Mouse (Mus musculus) liver, adult 2 months (tissue): ENCODE data around the gene Mag. TPM values are rescaled to one million over a fixed set of nuclear protein-coding genes. Genes with fewer than 3 reads are reported as not detected.

Experiments
- DNase-seq: peaks from one replicate; pipeline ENCODE4 v3.0.0-alpha.2; 2011; ENCODE audit warnings: low read depth, low spot score; ENCODE audit errors: extremely low read depth
- H3K27ac ChIP-seq: fragments of 200-500 bp; replicated peaks from 2 replicates; pipeline ENCODE4 v1.5.1; 2012; ENCODE audit warnings: low read depth, mild to moderate bottlenecking, control low read depth, inconsistent platforms, low read length; ENCODE audit not compliant: insufficient read depth
- H3K27me3 ChIP-seq: fragments of 200-500 bp; 2 replicates; pipeline ENCODE4 v1.6.1; 2012; ENCODE audit warnings: mild to moderate bottlenecking, moderate library complexity, low read length, inconsistent platforms; ENCODE audit not compliant: control insufficient read depth, insufficient read depth
- H3K36me3 ChIP-seq: fragments of 200-500 bp; 2 replicates; pipeline ENCODE4 v1.6.1; 2012; ENCODE audit warnings: low read length, inconsistent platforms; ENCODE audit not compliant: control insufficient read depth, insufficient read depth
- H3K4me1 ChIP-seq: fragments of 200-500 bp; 2 replicates; pipeline ENCODE4 v1.6.1; 2011; ENCODE audit warnings: low read length; ENCODE audit not compliant: control insufficient read depth, insufficient read depth
- H3K4me3 ChIP-seq: fragments of 200-500 bp; 2 replicates; pipeline ENCODE4 v1.5.1; 2011; ENCODE audit warnings: low read depth, mild to moderate bottlenecking, control low read depth, low read length, moderate library complexity; ENCODE audit not compliant: insufficient read depth
- H3K79me2 ChIP-seq: fragments of 200-500 bp; 2 replicates; pipeline ENCODE4 v1.6.1; 2012; ENCODE audit warnings: inconsistent platforms, mild to moderate bottlenecking, low read length, moderate library complexity; ENCODE audit not compliant: control insufficient read depth, insufficient read depth
- H3K9ac ChIP-seq: fragments of 200-500 bp; 2 replicates; pipeline ENCODE4 v1.6.1; 2012; ENCODE audit warnings: low read depth, mild to moderate bottlenecking, control low read depth, inconsistent platforms, low read length
- CTCF ChIP-seq: fragments of 200-500 bp; IDR thresholded peaks from 2 replicates; pipeline ENCODE4 v1.5.1; 2011; ENCODE audit warnings: low read depth, low read length, control low read depth
- POLR2A ChIP-seq: fragments of 200-500 bp; IDR thresholded peaks from 2 replicates; pipeline ENCODE4 v1.6.1; 2011; ENCODE audit warnings: low read length, control low read depth; ENCODE audit not compliant: insufficient read depth; ENCODE audit errors: extremely low read depth
- WGBS: fragments of 180-500 bp; shearing (Covaris S2); methylation state at CpG from one replicate; pipeline ENCODE4 v1.1.7; 2018; 5-methylcytosine and 5-hydroxymethylcytosine counted together
- polyA plus RNA-seq: library from polyadenylated mRNA; depleted of rRNA; stranded (reverse); fragments of >200 nt; gene quantifications from 2 replicates; pipeline ENCODE4 v1.2.3, GENCODE M21; 2012
- total RNA-seq: library from RNA; depleted of rRNA; stranded (reverse); fragments of >200 nt; gene quantifications from 2 replicates; pipeline ENCODE4 v1.2.3, GENCODE M21; 2014

The Mag gene
- total and polyA plus RNA-seq, 2 experiments = 0.09 to 0.37 TPM

DNA sequence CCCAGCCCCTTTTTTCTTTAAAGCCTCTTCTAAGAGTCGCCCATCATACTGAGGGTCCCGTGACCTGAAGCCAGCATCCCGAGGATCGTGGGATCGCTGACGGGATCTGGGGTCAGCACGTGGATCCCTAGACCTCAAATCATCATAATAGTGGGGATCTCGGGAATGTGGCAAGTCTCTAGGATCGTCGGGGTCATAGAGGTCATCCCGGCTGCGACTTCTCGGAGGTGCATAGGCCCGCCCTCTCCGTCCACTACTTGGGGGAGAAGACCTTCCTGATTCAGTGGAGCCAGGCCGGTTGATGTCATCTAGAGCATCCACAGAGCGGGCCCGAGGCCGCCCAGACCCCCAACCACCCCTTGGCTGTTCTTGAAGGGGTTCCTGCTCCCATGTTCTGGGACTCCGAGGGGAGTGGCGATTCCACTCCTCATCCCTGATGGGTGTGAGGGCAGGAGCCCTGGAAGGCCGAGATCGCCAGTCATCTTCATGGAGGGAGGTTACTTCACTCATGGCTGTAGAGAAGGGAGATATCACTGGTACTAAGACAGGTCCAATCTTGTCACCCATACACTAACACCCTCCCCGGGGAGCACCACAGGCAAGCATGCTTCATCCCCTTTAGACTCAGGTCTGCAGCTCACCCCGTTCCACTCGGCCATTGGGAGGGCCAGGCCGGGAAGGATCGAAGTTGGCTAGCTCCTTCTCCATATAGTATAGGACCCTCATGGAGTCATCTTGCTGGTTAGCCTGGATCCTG lies 43.6 kb upstream of the Mag start:
- no peak for DNase-seq
- 61% methylated on average over 28 of the region's 28 CpGs for WGBS
- H3K27me3 ChIP-seq = no peaks in the 10 kb centered on the region
- H3K36me3 ChIP-seq = peaks cover 18% of the 10 kb centered on the region
- peaks cover 6% of the 10 kb centered on the region; the same call in 1 of the 2 replicates for H3K79me2 ChIP-seq
- H3K27ac ChIP-seq = peak overlapping the region; percentile 99
- TF ChIP-seq CTCF = no peak
- TF ChIP-seq POLR2A = 0 out of 2 replicates have a peak, but pooled peaks have one; percentile 5
- H3K9ac ChIP-seq = peak overlapping the region; percentile 99
- H3K4me3 ChIP-seq = peak overlapping the region; percentile 98
- H3K4me1 ChIP-seq = peaks cover 35% of the 10 kb centered on the region

- WGBS = under 1% methylated on average over 43 of the region's 43 CpGs
- peak; percentile 72 for DNase-seq
- Histone ChIP-seq H3K27me3 (no peaks in the 10 kb centered on the region), H3K4me3 (peak overlapping the region; percentile 98), H3K4me1 (peaks cover 40% of the 10 kb centered on the region), H3K36me3 (peaks cover 19% of the 10 kb centered on the region), H3K27ac (peak overlapping the region; percentile 99), H3K9ac (peak overlapping the region; percentile 99), H3K79me2 (peaks cover 7% of the 10 kb centered on the region; the same call in 1 of the 2 replicates)
- peak; percentile 63; the same call in 1 of the 2 replicates for TF ChIP-seq POLR2A
- TF ChIP-seq CTCF = no peak
Measured at GRCm38 (mm10) chr7:30957367-30957783, 42.7 kb upstream of the Mag start.

DNA sequence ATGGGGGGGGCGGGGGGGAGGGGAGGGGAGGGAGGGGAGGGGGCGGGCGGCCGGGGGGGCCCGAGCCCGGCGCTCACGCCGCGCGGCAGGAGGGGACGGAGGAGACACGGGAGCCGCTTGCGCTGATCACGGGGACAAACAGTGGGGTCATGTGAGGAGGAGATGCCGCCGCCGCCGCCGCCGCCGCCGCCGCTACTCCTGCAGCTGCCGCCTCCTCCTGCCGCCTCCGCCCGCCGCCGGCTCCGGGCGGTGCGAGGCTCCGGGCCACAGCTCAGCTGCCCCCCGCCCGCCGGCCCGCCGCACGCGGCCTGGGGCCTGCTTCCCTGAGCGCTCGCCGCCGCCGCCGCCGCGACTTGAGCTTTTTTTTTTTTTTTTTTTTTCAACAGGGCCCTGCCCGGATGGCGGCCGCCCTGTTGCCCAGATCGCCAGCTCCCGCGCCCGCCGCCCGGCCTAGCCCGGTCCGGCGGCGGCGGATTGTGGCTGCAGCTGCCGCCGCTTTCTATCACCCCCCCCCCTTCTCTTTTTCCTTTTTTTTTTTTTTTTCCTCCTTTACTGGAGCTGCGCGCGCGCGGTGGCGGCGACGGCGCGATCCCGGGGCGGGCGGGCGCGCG lies 42.2 kb upstream of the Mag start, which contains the start of gene Usf2:
Usf2 (minus strand) TSS at position 48 of the 611 bp plus-strand sequence.
- under 1% methylated on average over 52 of the region's 82 CpGs for WGBS
- Histone ChIP-seq H3K9ac (peak within 1 kb of the TSS; percentile 99), H3K79me2 (peaks cover 7% of the 10 kb centered on the region; the same call in 1 of the 2 replicates), H3K4me3 (peak within 1 kb of the TSS; percentile 98), H3K4me1 (peaks cover 40% of the 10 kb centered on the region), H3K36me3 (peaks cover 23% of the 10 kb centered on the region), H3K27me3 (no peaks in the 10 kb centered on the region), H3K27ac (peak within 1 kb of the TSS; percentile 99)
- TF ChIP-seq POLR2A (no peak), CTCF (no peak)
- no peak for DNase-seq

DNA sequence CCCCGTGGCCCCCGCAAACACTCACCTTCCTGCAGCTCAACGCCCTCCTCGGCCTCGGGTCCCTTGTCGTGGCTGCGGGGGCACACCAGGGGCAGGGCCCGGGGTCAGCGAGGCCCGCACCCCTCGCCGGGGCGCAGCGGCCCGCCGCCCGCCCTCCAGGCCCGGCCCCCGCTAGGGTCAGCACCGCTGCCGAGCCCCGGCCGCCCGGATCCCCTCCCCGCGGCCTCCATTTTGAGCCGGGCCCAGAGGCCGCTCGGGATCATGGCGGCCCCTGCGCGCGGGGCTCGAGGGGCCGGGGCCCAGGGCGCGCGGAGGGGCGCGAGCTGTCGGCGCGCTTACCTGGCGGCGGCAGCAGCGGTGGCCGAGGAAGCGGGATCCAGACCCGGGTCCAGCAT lies 41.7 kb upstream of the Mag start:
- H3K9ac ChIP-seq = peak overlapping the region; percentile 99
- no peaks in the 10 kb centered on the region for H3K27me3 ChIP-seq
- no peak for DNase-seq
- peaks cover 23% of the 10 kb centered on the region for H3K36me3 ChIP-seq
- H3K4me1 ChIP-seq = peaks cover 40% of the 10 kb centered on the region
- 0 out of 2 replicates have a peak, but pooled peaks have one; percentile 9 for TF ChIP-seq POLR2A
- TF ChIP-seq CTCF = no peak
- peaks cover 7% of the 10 kb centered on the region; the same call in 1 of the 2 replicates for H3K79me2 ChIP-seq
- H3K27ac ChIP-seq = peak overlapping the region; percentile 87
- peak overlapping the region; percentile 98 for H3K4me3 ChIP-seq
- under 1% methylated on average over 34 of the region's 49 CpGs for whole genome bisulfite sequencing

DNA sequence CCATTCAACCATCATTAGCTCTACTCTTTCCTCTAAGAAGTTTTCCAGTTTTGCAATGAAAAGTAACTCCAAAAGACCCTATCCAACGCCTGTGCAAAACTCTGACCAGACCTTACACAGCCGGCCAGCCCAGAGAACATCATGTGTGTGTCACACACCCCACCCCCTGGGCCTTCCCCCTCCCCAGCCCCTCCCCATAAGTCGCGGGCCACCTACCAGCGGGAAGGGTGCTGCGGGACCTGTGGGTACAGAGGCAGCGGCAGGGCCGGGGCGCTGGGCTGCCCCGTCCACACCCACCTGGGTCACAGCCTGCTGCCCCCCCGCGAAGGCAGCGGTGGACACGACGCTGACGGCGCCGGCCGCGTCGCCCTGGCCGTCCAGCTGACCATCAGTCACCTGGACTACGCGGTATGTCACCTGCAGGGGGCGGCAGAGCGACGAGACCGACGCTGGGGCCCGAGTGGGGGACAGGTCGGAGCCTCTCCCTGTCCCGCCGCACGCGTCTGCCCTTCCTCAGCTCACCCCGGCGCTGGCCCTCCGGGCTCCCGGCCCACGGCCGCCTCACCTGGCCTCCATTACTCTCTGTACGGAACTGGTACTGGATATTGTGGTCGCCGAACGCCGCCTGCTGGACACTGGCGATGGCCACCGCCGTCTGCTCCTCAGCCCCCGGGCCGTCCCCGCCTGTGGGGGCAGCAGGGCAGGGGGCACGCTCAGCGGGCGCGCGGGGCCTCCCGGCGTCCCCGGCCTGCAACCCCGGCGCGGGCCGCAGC lies 41.1 kb upstream of the Mag start:
- peak overlapping the region; percentile 98 for H3K4me3 ChIP-seq
- peak overlapping the region; percentile 87 for H3K27ac ChIP-seq
- WGBS = under 1% methylated on average over 62 of the region's 64 CpGs
- peaks cover 20% of the 10 kb centered on the region; the same call in 1 of the 2 replicates for H3K36me3 ChIP-seq
- no peaks in the 10 kb centered on the region for H3K27me3 ChIP-seq
- H3K79me2 ChIP-seq = peaks cover 7% of the 10 kb centered on the region; the same call in 1 of the 2 replicates
- H3K9ac ChIP-seq = peak overlapping the region; percentile 99
- peaks cover 40% of the 10 kb centered on the region for H3K4me1 ChIP-seq
- DNase-seq = peak; percentile 75
- TF ChIP-seq CTCF (peak; percentile 82), POLR2A (peak; percentile 64)
